Mouse (Mus musculus) fat pad, adult 2 months (tissue): ENCODE results near the gene Adgb.
A peak's percentile ranks its signal among the peaks of the same experiment; 100 is the strongest.
"Not testable (repeated sequence)": the region's sequence is repeated elsewhere in the genome, so short reads cannot be mapped to it uniquely, and the experiment has no call there.

Source experiments
- DNase-seq: peaks from one replicate; pipeline ENCODE4 v3.0.0-alpha.2; 2011; ENCODE audit warnings: low read depth, low spot score; ENCODE audit errors: extremely low read depth

Gene Adgb

GRCm38 (mm10) chr10:10471961-10472610 lies at the start of gene Adgb:
TSS of gene Adgb (minus strand) at chr10:10472326.
- no peak for DNase-seq

GRCm38 (mm10) chr10:10480139-10480538 lies 8.0 kb upstream of the Adgb start:
- DNase-seq: peak; percentile 87

DNA sequence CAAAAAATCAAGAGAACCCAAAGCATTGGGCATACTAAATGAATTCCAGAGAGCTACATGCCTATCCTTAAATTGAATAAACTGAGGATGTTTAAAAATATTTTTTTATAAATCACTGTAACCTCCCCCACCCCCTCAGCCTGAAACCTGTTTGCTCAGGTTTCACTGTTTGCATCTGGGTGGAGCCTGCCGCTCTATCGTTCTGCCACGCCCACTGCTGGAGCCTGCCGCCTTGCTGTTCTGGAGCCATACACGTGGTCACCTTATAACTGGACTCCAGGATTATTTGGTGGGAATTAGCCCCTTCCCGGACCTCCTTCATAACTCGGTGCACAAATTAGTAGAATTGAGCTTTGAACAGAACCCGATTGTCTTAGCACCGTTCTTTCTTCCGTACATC lies 5.3 kb upstream of the Adgb start:
- DNase-seq: not testable (repeated sequence)

DNA sequence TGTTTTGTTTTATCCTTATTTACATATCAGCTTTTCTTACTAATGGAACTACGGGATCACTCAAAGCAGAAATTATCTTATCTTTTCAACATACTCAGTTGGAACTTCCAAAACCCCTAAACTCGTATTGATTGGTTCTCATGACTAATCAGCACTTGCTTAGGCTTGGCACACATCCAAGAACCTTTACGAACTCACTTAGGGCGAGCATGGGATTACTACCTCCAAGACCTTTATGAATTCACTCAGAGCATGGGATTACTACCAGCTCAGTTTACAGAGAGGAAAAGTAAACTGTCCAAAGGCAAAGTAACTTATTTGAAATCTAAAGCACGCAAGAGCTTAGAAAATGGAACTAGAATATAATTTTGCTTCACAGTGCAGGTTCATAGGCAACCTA lies 4.8 kb upstream of the Adgb start:
- DNase-seq: no peak

DNA sequence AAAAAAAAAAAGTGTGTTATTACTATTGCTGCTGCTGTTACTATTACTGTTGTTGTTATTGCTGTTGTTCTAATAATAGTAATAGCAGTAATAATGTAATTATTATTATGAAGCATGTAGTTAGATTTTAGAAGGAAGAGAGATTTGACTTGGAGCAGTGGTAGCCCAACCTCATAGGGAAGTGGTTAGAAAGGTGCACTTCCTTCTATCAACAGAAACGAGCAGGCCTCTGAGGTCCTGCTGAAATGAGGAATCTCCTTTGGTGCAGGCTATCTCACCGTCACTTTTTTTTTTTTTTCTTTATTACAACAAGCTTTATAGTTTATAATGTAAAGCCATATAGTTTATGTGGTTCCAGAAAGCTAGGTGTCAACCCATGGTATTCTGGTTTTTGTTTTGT lies 4.4 kb upstream of the Adgb start:
- no peak for DNase-seq

GRCm38 (mm10) chr10:10468699-10469547 lies 3.2 kb downstream of the Adgb start:
- no peak for DNase-seq

GRCm38 (mm10) chr10:10460113-10460512 lies 12.0 kb downstream of the Adgb start:
- no peak for DNase-seq

DNA sequence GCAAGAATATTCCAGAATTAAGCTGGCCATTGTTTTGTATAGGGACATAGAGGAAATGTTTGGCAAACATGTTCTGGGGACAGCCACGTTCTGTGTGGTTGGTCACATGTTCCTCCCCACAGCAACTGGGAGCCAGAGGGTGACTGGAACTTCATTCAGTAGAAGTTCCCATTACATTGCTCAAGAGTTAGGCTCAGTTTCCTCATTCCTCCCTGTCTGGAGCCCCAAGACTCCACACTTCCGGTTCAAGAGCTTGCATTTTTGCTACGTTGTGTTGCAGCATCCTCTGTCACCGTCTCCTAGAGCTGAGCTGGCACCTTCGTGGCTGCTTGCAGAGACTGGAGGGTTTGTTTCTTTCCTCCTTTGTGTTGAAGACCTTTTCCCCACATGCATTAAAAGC lies 15.1 kb downstream of the Adgb start:
- no peak for DNase-seq

- DNase-seq: peak; percentile 83
Observed at GRCm38 (mm10) chr10:10449067-10449466, 23.1 kb downstream of the Adgb start.

DNA sequence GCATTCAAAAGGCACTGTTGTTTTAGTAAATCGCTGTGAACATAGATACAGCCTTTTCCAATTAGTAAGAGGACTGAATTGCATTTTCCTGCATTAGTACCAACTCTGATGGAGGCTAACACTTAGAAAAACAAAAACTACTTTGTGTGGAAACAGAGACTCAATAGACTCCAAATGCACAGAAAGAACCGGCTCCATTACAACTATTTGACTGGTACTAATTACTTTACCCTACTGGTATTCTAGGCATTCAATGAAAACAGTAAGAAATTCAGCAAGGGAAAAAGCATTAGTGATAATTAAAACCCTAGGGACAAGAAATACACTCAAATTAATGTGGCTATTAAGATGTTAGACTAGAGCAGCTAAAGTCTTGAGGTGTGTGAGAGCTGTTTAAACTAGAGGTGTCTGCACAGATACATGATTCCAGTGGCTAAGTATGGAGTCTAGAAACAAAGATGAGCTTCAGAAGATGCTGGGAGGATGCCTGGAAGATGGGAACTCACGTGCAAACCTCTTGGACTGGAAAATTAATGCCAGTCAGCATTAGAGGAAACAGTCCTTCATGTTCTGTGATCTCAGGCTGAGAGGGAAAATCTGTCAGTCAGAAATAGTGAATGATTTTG lies 27.2 kb downstream of the Adgb start:
- DNase-seq: no peak

GRCm38 (mm10) chr10:10443558-10443957 lies 28.6 kb downstream of the Adgb start:
- no peak for DNase-seq

DNA sequence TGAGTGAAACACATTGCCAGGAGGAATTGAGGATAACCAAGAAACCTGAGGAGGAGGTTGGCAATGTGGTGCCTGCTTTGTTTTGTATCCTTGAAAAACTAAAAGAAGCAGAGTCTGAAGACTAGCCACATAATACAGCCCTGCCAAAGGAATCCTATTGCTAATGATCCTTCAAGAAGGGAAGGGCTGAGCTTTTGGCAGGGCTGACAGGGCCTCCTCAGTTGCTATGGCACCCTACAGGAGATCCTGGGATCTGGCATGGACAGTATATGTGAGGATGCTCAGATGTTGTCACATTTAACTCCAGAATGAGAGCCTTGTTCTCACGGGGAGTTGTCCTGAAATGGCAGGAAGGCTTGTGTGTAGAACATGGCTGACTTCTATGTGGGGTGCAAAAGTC lies 37.1 kb downstream of the Adgb start:
- no peak for DNase-seq

- no peak for DNase-seq
Observed at GRCm38 (mm10) chr10:10429635-10430034, 42.5 kb downstream of the Adgb start.

DNA sequence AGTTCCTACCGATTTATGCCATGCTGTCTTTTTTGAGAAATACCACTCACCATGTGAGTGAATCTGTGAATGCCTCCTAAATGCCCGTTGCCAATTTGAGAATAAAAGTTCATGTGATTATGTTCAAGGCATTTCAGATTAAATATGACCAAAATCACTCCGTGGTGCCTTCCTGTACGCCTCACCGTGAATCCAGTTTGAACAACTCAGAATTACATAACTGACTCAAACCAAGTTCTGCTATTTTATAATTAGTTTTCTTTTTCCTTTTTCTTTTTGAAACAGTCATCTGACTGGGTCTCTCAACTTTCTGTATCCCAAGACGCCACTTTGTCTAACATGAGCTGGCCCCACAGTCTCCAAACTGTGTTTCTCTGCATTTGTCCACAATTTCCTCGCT lies 43.1 kb downstream of the Adgb start:
- no peak for DNase-seq

GRCm38 (mm10) chr10:10424383-10424782 lies 47.7 kb downstream of the Adgb start:
- DNase-seq: no peak

DNA sequence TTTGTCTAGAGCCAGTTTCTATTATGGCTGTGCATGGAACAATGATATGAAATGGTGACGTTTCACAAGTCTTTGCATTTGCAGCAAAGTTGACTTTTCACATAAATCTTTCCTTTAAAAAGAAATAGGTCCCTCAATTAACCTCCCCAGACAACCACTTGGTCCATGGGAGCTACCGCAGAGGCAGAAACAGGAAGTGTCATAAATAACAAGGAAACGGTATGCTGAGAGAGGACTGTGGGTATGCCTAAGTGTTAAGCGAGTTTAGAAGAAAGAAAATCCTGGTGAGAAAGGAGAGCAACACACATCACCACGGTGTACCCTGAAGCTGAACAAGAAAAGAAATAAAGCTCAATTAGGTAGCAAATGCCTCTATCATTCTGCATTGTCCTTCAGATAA lies 61.1 kb downstream of the Adgb start:
- no peak for DNase-seq

- no peak for DNase-seq
Observed at GRCm38 (mm10) chr10:10408166-10408565, 64.0 kb downstream of the Adgb start.

DNA sequence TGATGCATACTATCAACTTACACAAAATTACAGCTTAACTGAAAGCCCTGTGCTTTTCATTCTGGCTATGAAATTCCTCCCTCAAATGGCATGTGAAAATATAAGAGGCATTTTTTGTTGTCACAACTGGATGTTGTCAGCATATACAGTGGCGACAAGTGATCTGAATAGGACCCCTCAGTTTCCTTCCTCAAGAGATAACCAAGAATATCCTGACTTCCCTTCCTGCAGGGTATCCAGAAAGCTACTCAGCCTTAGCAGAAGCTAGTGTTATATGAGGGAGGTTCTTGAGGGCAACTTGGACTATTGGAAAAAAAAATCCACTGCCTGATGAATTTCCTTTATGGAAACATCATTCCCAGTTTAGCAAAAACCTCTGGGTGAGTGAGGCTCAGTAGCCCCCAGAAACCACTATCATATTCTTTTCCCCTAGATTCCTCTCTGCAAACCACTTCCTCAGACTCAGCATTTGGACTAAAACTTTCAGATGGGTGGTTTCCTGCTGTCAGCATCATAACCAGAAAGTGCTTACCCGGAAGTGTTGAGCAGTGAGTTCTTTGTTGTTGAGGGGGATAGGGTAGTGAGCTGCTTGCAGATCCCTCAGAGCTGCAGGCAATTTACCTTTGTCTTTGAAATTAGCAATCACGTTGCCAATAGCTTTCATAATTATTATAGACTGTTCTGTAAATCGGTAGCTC lies 76.2 kb downstream of the Adgb start:
- DNase-seq: no peak

- no peak for DNase-seq
Observed at GRCm38 (mm10) chr10:10374629-10375028, 97.5 kb downstream of the Adgb start.

GRCm38 (mm10) chr10:10364025-10364424 lies 108.1 kb downstream of the Adgb start:
- DNase-seq: no peak

DNA sequence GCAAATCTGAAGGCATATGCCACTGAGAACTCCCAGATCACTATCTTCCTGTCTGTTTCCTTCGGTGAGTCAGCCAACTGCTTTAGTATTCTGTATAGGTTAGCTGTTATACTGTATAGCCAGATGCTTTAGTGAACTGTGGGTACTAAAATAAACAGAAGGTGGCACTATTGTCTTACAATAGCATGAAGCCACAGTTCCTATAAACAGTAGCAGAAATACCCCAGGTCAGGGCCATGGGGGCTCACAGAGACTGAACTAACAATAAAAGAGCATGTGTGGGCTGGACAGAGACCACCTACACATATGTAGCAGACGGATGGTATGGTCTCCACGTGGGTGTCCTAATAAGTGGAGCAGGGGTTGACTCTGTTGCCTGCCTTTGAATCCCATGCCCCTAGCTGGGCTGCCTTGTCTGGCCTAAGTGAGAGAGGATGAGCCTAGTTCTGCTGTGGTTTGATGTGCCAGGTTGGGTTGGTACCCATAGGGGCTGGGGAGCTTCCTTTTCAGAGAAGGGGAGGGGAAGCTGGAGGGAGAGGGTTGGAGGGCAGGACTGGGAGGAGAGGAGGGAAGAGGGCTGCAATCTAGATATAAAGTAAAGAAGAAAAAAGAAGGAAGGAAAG lies 116.4 kb downstream of the Adgb start:
- DNase-seq: no peak
